Mouse (Mus musculus) stomach, embryonic 15.5 days (tissue): Measurements from ENCODE around the gene Pcbp1. TPM values are rescaled to one million over a fixed set of nuclear protein-coding genes. Genes with fewer than 3 reads are reported as not detected.
A peak's percentile ranks its signal among the peaks of the same experiment; 100 is the strongest.

Source experiments
- ATAC-seq: fragments of 200-750 bp; cut with Nextera tagmentation; 2 replicates; pipeline ENCODE4 v1.8.0; 2017; ENCODE audit warnings: low read depth, moderate number of reproducible peaks, moderate TSS enrichment; ENCODE audit not compliant: insufficient read depth, low FRiP score
- H3K27ac ChIP-seq: fragments of 300-500 bp; sonication (generic); 2 replicates; pipeline ENCODE4 v1.5.1; 2015; ENCODE audit warnings: mild to moderate bottlenecking, inconsistent platforms
- H3K27me3 ChIP-seq: fragments of 300-500 bp; sonication (generic); replicated peaks from 2 replicates; pipeline ENCODE4 v1.6.1; 2015; ENCODE audit warnings: inconsistent platforms
- H3K36me3 ChIP-seq: fragments of 300-500 bp; sonication (generic); 2 replicates; pipeline ENCODE4 v1.6.1; 2015; ENCODE audit warnings: inconsistent platforms
- H3K4me1 ChIP-seq: fragments of 300-500 bp; sonication (generic); 2 replicates; pipeline ENCODE4 v1.6.1; 2015; ENCODE audit warnings: inconsistent platforms
- H3K4me2 ChIP-seq: fragments of 300-500 bp; sonication (generic); 2 replicates; pipeline ENCODE4 v1.6.1; 2015; ENCODE audit warnings: mild to moderate bottlenecking, inconsistent platforms
- H3K4me3 ChIP-seq: fragments of 300-500 bp; sonication (generic); replicated peaks from 2 replicates; pipeline ENCODE4 v1.5.1; 2015; ENCODE audit warnings: inconsistent platforms
- H3K9ac ChIP-seq: fragments of 300-500 bp; sonication (generic); 2 replicates; pipeline ENCODE4 v1.6.1; 2015; ENCODE audit warnings: inconsistent platforms
- H3K9me3 ChIP-seq: fragments of 300-500 bp; sonication (generic); 2 replicates; pipeline ENCODE4 v1.6.1; 2016; ENCODE audit warnings: inconsistent platforms
- WGBS: fragments of 180-500 bp; shearing (Covaris S2); methylation state at CpG from one replicate; pipeline ENCODE4 v1.1.7; 2015; 5-methylcytosine and 5-hydroxymethylcytosine counted together
- polyA plus RNA-seq: library from polyadenylated mRNA; unstranded; fragments of >200 nt; fragmentation: Nextera tagmentation; extraction: Ambion mirVana; gene quantifications from 2 replicates; pipeline ENCODE4 v1.2.1, GENCODE M21; 2015

The Pcbp1 gene
- polyA plus RNA-seq, 1 experiment from 2014 or later = 518 TPM

DNA sequence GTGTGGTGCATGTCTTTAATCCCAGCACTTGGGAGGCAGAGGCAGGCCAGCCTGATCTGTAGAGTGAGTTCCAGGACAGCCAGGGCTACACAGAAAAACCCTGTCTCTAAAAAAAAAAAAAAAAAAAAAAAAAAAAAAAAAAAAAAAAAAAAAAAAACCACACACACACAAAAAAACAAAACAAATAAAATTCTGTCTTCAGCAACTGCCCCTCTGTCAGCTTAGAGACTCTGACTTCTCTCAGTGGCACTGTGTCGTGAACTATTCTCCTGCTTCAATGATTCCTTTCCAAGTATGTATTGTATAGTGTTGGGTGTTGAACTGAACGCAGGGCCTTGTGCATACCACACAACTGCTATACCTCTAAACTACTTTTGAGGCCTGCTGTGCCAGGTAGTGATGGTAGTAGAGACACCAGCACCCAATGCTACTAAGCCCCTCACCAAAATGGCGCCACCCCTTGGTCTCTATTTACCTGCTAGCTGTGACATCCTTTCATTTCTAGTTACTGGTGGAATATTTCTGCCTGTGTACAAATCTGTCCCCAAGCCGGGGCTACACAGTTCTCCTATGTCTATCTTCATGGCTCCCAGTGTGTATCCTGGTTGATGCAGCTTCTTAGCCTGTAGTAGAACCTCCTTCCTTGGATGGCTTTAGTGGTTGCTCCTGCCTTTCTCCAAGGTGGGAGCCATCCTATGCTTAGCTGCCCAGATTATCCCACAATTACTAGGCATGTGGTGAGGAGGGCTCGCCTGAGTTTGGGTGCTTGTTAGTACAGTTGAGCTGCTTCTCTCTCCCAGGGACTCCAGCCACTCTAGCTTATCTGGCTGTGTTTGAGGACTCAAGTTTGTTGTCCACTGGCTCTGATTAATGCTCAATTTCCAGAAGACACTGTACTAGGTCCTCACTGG is 3.9 kb downstream of the Pcbp1 start:
- H3K27ac ChIP-seq = peak overlapping the region; percentile 88; the same call in 1 of the 2 replicates
- peak overlapping the region; percentile 84; the same call in 1 of the 2 replicates for H3K4me3 ChIP-seq
- ATAC-seq = no peak
- peaks cover 6% of the 10 kb centered on the region; the same call in 1 of the 2 replicates for H3K36me3 ChIP-seq
- no peaks in the 10 kb centered on the region for H3K27me3 ChIP-seq
- WGBS = 80% methylated on average over 5 of the region's 5 CpGs
- H3K9ac ChIP-seq = no peak overlapping the region
- H3K4me2 ChIP-seq = peak overlapping the region; percentile 73
- H3K4me1 ChIP-seq = peaks cover 7% of the 10 kb centered on the region
- no peaks in the 10 kb centered on the region for H3K9me3 ChIP-seq

- no peak overlapping the region for H3K9ac ChIP-seq
- H3K9me3 ChIP-seq = no peaks in the 10 kb centered on the region
- H3K4me1 ChIP-seq = peaks cover 7% of the 10 kb centered on the region
- H3K4me2 ChIP-seq = no peak overlapping the region
- H3K4me3 ChIP-seq = no peak overlapping the region
- H3K27ac ChIP-seq = no peak overlapping the region
- WGBS = 75% methylated on average over 3 of the region's 3 CpGs
- no peaks in the 10 kb centered on the region for H3K27me3 ChIP-seq
- peaks cover 6% of the 10 kb centered on the region; the same call in 1 of the 2 replicates for H3K36me3 ChIP-seq
- no peak for ATAC-seq
Measured at GRCm38 (mm10) chr6:86519767-86520345, 6.3 kb downstream of the Pcbp1 start.

DNA sequence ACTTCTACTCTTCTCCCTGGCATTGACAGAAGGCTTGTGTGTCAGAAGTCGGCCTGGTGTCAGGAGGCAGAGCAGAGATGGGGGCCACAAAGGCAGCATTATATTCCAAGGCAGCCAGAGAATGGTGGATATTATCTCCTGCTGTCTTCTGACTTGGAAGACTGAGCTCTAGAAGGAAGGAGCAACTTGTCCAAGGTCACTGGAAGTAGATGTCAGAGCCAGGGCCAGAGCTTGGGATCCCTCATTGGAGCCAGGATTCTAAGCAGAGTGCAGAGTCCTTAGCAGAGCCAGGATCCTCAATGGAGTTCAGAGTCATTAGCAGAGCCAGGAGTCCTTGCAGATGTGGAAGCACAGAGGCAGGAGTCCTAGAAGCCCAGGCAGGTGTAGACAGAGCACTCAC is 10.1 kb downstream of the Pcbp1 start:
- ATAC-seq = no peak
- Histone ChIP-seq H3K27ac (no peak overlapping the region), H3K36me3 (no peaks in the 10 kb centered on the region), H3K4me2 (no peak overlapping the region), H3K4me3 (no peak overlapping the region), H3K9me3 (no peaks in the 10 kb centered on the region), H3K4me1 (no peaks in the 10 kb centered on the region), H3K9ac (no peak overlapping the region), H3K27me3 (no peaks in the 10 kb centered on the region)
- 68% methylated on average over 1 of the region's 1 CpGs for WGBS

- 90% methylated on average over 4 of the region's 4 CpGs for WGBS
- H3K9ac ChIP-seq = no peak overlapping the region
- H3K9me3 ChIP-seq = no peaks in the 10 kb centered on the region
- ATAC-seq = no peak
- H3K27ac ChIP-seq = no peak overlapping the region
- no peaks in the 10 kb centered on the region for H3K36me3 ChIP-seq
- no peak overlapping the region for H3K4me3 ChIP-seq
- H3K4me1 ChIP-seq = no peaks in the 10 kb centered on the region
- H3K27me3 ChIP-seq = no peaks in the 10 kb centered on the region
- H3K4me2 ChIP-seq = no peak overlapping the region
Measured at GRCm38 (mm10) chr6:86513296-86513695, 12.8 kb downstream of the Pcbp1 start.

DNA sequence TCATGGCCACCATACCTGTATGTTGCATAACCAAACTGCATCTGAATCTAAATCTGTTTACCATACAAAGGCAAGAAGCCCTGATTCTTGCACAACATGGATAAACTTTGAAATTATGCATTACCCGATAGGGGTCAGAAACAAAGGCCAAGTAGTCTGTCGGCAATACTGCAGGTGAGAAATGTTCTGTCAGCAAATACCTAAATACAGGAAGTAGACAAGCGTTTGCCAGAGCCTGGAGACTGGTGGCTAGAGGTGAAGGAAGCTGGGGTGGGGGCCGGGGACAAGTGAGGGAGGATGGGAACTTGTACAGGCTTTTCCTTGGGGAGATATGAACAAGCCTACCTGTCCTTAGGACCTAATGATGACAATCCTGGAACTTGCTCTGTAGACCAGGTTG is 15.1 kb downstream of the Pcbp1 start:
- H3K9ac ChIP-seq = no peak overlapping the region
- H3K9me3 ChIP-seq = no peaks in the 10 kb centered on the region
- no peak overlapping the region for H3K27ac ChIP-seq
- H3K4me3 ChIP-seq = no peak overlapping the region
- WGBS = 46% methylated on average over 4 of the region's 4 CpGs
- no peaks in the 10 kb centered on the region for H3K4me1 ChIP-seq
- H3K27me3 ChIP-seq = no peaks in the 10 kb centered on the region
- H3K36me3 ChIP-seq = no peaks in the 10 kb centered on the region
- ATAC-seq = no peak
- H3K4me2 ChIP-seq = no peak overlapping the region

DNA sequence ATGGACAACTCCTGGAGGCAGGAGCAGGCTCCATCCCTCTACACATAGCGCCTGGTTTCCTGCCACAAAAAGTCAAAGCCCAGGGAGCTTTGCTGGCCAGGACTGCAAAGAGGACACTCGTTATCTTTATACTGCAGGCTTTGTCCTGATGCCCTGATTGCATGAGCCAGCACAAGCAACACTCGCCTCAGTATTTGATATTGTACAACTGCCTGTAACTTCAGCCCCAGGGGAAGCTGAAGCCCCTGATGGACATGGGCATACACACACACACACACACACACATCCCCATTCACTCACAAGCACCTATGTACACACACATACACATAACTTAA is 16.3 kb downstream of the Pcbp1 start:
- no peak for ATAC-seq
- Histone ChIP-seq H3K27ac (no peak overlapping the region), H3K4me2 (no peak overlapping the region), H3K27me3 (no peaks in the 10 kb centered on the region), H3K9me3 (no peaks in the 10 kb centered on the region), H3K4me1 (no peaks in the 10 kb centered on the region), H3K9ac (no peak overlapping the region), H3K4me3 (no peak overlapping the region), H3K36me3 (no peaks in the 10 kb centered on the region)
- WGBS = 67% methylated on average over 3 of the region's 3 CpGs

DNA sequence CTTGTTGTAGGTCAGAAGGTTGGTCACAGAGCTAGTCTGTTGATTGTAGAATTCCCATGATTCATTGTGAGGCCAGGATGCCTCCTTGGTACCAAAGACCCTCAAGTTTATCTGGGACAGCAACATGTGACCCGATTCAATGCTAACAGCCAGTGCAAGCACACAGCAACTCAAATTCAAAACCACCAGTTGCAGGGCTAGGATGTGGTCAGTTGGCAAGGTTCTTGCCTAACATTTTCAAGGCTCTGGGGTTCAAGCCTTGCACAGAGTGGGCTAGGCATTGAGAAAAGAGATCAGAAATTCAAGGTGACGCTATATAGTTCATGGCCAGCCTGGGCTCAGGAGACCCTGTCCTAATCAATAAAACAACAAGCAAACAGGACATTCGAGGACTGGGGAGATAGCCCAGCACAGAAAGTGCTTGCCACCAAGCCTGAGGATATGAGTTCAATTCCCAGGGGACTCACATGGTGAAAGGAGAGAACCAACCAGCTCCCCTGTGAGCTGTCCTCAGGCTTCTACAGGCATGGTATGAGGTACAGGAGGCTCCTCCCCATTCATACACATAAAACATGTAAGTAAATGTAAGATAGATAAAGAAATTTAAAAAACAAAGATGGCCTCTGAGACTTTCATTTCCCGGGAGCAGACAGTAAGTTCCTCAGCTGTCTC is 16.8 kb downstream of the Pcbp1 start:
- Histone ChIP-seq H3K27me3 (no peaks in the 10 kb centered on the region), H3K9ac (no peak overlapping the region), H3K36me3 (no peaks in the 10 kb centered on the region), H3K9me3 (no peaks in the 10 kb centered on the region), H3K4me2 (no peak overlapping the region), H3K4me3 (no peak overlapping the region), H3K4me1 (no peaks in the 10 kb centered on the region), H3K27ac (no peak overlapping the region)
- no peak for ATAC-seq
- 72% methylated on average over 4 of the region's 4 CpGs for WGBS

- whole genome bisulfite sequencing = 80% methylated on average over 3 of the region's 3 CpGs
- H3K4me3 ChIP-seq = no peak overlapping the region
- no peaks in the 10 kb centered on the region for H3K9me3 ChIP-seq
- no peak for ATAC-seq
- no peak overlapping the region for H3K4me2 ChIP-seq
- no peaks in the 10 kb centered on the region for H3K4me1 ChIP-seq
- H3K27me3 ChIP-seq = no peaks in the 10 kb centered on the region
- no peak overlapping the region for H3K27ac ChIP-seq
- H3K9ac ChIP-seq = no peak overlapping the region
- H3K36me3 ChIP-seq = no peaks in the 10 kb centered on the region
Measured at GRCm38 (mm10) chr6:86508736-86509135, 17.4 kb downstream of the Pcbp1 start.

- Histone ChIP-seq H3K4me1 (no peaks in the 10 kb centered on the region), H3K4me3 (no peak overlapping the region), H3K36me3 (no peaks in the 10 kb centered on the region), H3K9me3 (no peaks in the 10 kb centered on the region), H3K9ac (no peak overlapping the region), H3K4me2 (no peak overlapping the region), H3K27me3 (no peaks in the 10 kb centered on the region), H3K27ac (no peak overlapping the region)
- no peak for ATAC-seq
Measured at GRCm38 (mm10) chr6:86507116-86507515, 19.0 kb downstream of the Pcbp1 start.

DNA sequence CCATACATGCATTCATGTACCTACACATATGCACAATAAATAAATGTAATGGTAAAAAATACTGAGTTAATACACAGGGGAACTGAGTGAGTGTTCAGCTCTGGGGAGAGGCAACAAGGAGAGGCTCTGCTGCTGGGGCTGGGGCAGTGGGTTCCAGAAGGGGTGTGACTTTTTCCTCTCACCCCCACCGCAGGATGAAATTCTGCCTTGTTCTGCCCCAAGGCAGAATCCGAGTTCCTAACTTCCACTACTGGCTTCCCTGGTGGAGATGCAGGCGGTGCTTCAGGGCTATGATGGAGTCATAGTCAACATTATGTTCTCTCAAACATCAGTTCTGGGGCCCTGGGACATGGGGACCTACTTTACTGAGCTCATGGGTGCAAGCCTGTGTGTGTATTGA is 19.8 kb downstream of the Pcbp1 start:
- H3K36me3 ChIP-seq = no peaks in the 10 kb centered on the region
- no peak overlapping the region for H3K4me3 ChIP-seq
- no peaks in the 10 kb centered on the region for H3K9me3 ChIP-seq
- H3K4me1 ChIP-seq = no peaks in the 10 kb centered on the region
- H3K9ac ChIP-seq = no peak overlapping the region
- 81% methylated on average over 3 of the region's 3 CpGs for WGBS
- H3K4me2 ChIP-seq = no peak overlapping the region
- H3K27ac ChIP-seq = no peak overlapping the region
- H3K27me3 ChIP-seq = no peaks in the 10 kb centered on the region
- ATAC-seq = no peak

GRCm38 (mm10) chr6:86505671-86506070 is 20.4 kb downstream of the Pcbp1 start:
- H3K36me3 ChIP-seq = no peaks in the 10 kb centered on the region
- 66% methylated on average over 7 of the region's 7 CpGs for WGBS
- H3K4me1 ChIP-seq = no peaks in the 10 kb centered on the region
- ATAC-seq = no peak
- H3K4me2 ChIP-seq = no peak overlapping the region
- H3K27me3 ChIP-seq = no peaks in the 10 kb centered on the region
- no peak overlapping the region for H3K9ac ChIP-seq
- no peak overlapping the region for H3K27ac ChIP-seq
- no peaks in the 10 kb centered on the region for H3K9me3 ChIP-seq
- H3K4me3 ChIP-seq = no peak overlapping the region

DNA sequence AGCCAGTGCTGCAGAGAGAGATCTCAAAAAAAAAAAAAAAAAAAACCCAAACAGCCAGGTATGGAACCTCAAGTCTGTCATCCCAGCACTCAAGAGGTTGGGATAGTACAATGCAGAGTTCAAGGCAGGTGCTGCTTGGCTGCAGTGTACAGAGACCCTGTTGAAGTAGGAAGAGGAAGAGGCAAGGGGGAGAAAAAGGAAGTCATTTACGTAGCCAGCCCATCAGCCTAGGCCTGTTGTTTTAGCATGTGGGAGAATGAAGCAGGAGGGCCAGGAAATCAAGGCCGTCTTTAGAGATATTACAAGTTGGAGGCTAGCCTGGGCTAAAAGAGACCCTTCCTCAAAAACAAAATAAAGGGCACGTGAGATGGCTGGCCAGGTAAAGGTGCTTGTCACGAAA is 22.6 kb downstream of the Pcbp1 start:
- WGBS = 84% methylated on average over 4 of the region's 4 CpGs
- H3K4me3 ChIP-seq = no peak overlapping the region
- H3K9me3 ChIP-seq = no peaks in the 10 kb centered on the region
- H3K27me3 ChIP-seq = no peaks in the 10 kb centered on the region
- H3K4me2 ChIP-seq = no peak overlapping the region
- ATAC-seq = no peak
- H3K27ac ChIP-seq = no peak overlapping the region
- H3K9ac ChIP-seq = no peak overlapping the region
- no peaks in the 10 kb centered on the region for H3K4me1 ChIP-seq
- H3K36me3 ChIP-seq = no peaks in the 10 kb centered on the region
